Mouse (Mus musculus): Measurements from ENCODE around the gene Acot8. TPM values are rescaled to one million over a fixed set of nuclear protein-coding genes. Genes with fewer than 3 reads are reported as not detected.

Acot8 gene
- polyA plus RNA-seq, 1 experiment, result 29.7 TPM

DNA sequence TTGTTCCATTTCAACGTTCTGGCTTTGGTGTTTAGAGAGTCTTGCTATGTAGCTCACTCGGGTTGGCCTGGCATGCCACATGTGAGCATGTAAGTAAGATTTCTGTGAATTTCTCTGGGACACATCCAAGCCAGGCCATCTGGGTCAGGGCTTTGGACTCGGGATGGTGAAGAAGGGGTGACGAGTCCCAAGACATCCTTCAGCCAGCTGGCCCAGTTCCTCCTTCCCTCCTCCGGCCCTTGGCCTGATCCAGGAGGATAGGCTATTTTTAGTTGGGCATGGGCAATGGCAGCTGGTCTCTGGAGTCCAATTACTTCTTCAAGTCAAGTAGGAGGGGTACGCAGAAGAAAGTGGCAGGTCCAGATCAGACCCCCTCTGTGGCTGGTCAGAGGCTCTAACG, 25.9 kb downstream of the Acot8 start:
- TF ChIP-seq POLR2A (IDR thresholded peaks at IDR 0.05; ENCODE audit: borderline replicate concordance, extremely low read depth, insufficient read depth, insufficient read length, poor library complexity, severe bottlenecking) (no peak), CTCF (IDR thresholded peaks at IDR 0.05; ENCODE audit: borderline replicate concordance, extremely low read depth, insufficient read depth, insufficient read length) (no peak)
- DNase-seq (ENCODE audit: low read depth), result no peak

DNA sequence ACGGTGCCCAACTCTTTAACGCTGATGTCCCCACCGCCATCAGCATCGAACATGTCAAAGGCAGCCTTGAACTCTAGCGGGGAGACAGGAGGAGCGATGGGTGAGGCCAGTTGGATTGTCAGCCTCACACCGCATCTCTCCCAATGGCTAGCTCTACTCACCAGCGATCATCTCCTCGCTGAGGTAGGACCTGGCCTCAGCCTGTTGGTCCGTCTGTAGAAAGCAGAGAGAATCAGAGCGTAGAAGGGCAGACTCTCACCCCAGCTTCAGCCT, 26.7 kb downstream of the Acot8 start:
- DNase-seq (ENCODE audit: low read depth), result no peak
- TF ChIP-seq CTCF (IDR thresholded peaks at IDR 0.05; ENCODE audit: borderline replicate concordance, extremely low read depth, insufficient read depth, insufficient read length) (no peak), POLR2A (IDR thresholded peaks at IDR 0.05; ENCODE audit: borderline replicate concordance, extremely low read depth, insufficient read depth, insufficient read length, poor library complexity, severe bottlenecking) (no peak)

DNA sequence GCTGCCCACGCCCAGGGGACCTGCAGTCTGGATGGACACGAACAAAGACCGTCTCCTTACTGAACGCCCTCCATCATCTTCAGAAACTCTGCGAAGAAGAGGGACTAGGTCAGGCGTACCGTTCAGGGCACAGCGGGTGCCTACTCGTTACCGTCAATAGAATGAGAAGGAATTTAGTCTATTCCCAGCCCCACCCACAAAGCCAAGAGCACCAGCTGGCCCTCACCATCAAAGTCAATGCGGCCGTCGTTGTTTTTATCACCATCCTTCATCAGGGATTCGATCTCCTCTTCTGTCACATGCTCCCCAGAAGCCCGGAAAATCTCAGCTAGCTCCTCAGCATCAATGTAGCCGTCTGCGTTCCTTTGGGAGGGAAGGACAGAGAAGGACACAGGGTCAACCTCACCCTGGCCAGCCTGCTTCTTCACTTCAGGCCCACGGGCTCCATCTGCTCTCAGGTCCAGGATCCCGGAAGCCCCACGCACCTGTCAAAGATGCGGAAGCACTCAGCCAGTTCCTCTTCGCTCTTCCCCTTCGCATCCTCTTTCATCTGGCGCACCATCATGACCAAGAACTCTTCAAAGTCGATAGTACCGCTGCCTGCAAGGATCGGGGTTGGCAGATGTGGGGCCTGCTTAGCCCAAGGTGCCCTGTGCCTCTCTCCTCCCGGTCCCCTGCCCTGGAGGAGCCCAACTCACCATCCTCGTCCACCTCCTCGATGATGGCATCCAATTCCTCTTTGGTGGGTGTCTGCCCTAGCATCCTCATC, 27.3 kb downstream of the Acot8 start:
- DNase-seq (ENCODE audit: low read depth), result no peak
- TF ChIP-seq POLR2A (IDR thresholded peaks at IDR 0.05; ENCODE audit: borderline replicate concordance, extremely low read depth, insufficient read depth, insufficient read length, poor library complexity, severe bottlenecking) (no peak), CTCF (IDR thresholded peaks at IDR 0.05; ENCODE audit: borderline replicate concordance, extremely low read depth, insufficient read depth, insufficient read length) (no peak)

DNA sequence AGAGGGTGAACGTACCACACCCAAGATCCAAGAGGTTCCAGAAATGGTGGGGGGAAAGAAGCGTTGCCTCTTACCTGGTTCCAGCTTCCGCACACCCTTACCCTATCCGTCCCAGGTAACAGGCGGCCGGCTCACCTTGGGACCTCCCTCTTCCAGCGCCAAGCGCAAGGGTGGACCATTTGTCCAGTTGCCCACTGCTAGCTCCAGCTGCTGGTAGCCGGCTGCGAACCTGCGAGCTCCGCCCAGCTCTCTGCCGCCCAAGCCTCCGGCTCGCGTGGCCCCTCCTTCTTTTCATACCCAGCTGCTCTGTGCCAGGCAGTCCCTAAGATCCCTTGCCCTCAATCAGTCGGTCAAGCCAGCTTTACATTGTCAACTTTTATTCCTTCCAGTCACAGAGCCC, 27.9 kb downstream of the Acot8 start:
- no peak for DNase-seq (ENCODE audit: low read depth)
- TF ChIP-seq CTCF (IDR thresholded peaks at IDR 0.05; ENCODE audit: borderline replicate concordance, extremely low read depth, insufficient read depth, insufficient read length) (no peak), POLR2A (IDR thresholded peaks at IDR 0.05; ENCODE audit: borderline replicate concordance, extremely low read depth, insufficient read depth, insufficient read length, poor library complexity, severe bottlenecking) (no peak)

DNA sequence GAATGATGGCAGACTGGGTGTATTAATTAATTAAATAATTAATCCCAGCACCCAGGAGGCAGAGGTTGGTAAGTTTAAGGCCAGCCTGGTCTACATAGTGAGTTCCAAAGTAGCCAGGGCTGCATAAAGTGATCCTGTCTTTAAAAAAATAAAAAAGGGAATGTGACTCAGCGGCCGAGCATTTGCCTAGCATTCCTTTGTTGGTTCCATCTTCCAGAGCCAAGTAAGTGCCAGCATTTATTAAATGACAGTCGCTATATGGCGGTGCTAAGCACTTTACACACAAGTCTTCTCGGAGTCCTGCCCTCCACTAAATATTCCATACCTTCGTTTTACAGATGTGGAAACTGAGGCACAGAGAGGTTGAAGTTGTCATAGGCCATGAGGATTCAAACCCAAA, 28.6 kb downstream of the Acot8 start:
- no peak for DNase-seq (ENCODE audit: low read depth)
- TF ChIP-seq CTCF (IDR thresholded peaks at IDR 0.05; ENCODE audit: borderline replicate concordance, extremely low read depth, insufficient read depth, insufficient read length), result no peak
- no peak for TF ChIP-seq POLR2A (IDR thresholded peaks at IDR 0.05; ENCODE audit: borderline replicate concordance, extremely low read depth, insufficient read depth, insufficient read length, poor library complexity, severe bottlenecking)

DNA sequence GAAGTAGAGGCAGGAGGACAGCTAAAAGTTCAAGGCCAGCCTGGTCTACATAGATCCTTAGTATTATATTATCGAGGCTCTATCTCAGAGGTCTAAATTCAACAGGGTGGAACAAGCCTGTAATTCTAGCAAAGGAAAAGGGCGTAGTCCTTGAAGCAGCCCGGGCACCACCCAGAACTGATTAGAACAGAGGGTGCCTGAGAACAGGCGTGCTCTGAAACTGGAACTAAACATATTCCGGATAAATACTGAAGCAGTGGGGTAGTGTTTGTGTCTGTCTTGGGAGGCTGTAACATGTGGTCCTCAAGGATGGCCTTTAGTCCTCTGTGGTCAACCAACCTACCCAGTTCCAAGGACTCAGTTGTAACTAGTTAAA, 30.7 kb downstream of the Acot8 start:
- DNase-seq (ENCODE audit: low read depth), result no peak
- TF ChIP-seq CTCF (IDR thresholded peaks at IDR 0.05; ENCODE audit: borderline replicate concordance, extremely low read depth, insufficient read depth, insufficient read length) (no peak), POLR2A (IDR thresholded peaks at IDR 0.05; ENCODE audit: borderline replicate concordance, extremely low read depth, insufficient read depth, insufficient read length, poor library complexity, severe bottlenecking) (no peak)

DNA sequence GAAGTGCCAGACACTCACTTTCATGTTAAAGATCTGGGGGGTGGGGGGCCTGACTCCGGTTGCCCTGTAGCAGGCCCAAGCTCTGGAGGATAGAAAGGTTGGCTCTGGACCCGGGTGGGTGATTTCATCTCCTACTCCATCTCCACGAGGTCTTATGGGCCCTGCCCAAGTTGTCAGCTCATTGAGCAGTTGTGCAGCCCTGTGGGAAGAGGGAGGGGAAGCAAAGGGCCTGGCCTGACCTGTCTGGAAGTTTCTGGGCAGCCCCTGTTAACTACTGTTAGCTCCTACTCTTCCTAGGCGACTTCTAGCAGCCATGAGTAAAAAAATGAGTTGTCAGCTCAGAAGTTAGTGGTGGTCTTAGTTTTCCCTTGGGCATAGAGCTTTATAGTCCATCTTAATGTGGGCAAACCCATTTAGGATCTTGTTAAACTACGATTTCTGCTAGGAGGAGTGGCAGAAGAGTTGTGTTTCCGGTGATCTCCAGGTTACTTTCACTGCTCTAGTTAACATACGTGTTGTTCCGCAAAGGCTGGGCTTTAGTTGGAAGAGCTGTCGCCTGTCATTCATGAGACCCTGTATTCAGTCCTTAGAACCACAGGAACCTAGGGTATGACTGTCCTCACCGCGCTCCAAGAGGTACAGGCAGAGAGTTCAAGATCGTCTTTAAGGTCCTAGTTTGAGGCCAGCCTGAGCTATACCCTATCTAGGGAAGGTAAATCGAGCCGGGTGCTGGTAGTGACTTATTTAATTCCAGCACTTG, 31.3 kb downstream of the Acot8 start:
- TF ChIP-seq CTCF (IDR thresholded peaks at IDR 0.05; ENCODE audit: borderline replicate concordance, extremely low read depth, insufficient read depth, insufficient read length), result no peak
- no peak for TF ChIP-seq POLR2A (IDR thresholded peaks at IDR 0.05; ENCODE audit: borderline replicate concordance, extremely low read depth, insufficient read depth, insufficient read length, poor library complexity, severe bottlenecking)
- no peak for DNase-seq (ENCODE audit: low read depth)

DNA sequence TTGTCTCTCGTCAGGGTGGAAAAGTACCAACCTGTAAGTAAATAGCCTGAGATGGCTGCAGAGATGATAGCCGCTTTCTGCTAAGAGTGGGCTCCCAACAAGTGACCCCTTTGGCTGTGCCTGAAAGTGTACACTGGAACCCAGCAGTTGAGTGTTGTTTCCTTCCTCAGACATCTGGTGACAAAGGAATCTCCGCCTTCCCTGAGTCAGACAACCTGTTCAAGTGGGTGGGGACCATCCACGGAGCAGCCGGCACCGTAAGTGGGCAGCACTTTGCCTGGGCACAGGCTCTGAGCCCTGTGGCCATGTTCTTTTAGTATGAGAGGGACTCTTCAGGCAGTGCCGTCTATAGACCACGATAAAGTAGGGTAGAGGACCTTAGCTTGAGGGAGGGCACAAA, 33.6 kb downstream of the Acot8 start:
- no peak for TF ChIP-seq CTCF (IDR thresholded peaks at IDR 0.05; ENCODE audit: borderline replicate concordance, extremely low read depth, insufficient read depth, insufficient read length)
- no peak for TF ChIP-seq POLR2A (IDR thresholded peaks at IDR 0.05; ENCODE audit: borderline replicate concordance, extremely low read depth, insufficient read depth, insufficient read length, poor library complexity, severe bottlenecking)
- DNase-seq (ENCODE audit: low read depth), result no peak

DNA sequence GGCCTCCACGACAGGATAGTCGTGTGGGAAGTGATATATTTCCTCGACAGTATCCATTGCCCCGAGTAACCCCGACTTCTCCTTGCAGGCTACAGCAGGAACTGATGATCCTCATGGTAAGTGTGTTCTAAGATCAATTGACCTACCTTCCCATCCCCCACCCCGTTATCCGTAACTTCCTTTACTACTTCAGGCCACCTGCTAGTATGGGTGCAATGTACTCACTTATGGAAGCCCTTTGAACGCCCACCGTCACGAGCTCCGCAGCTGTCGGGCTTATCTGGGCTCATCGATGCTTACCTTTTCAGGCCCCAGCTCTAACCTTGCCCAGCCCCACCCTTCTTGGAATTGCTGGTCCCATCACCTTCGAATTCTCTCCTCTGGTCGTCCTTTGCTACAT, 34.4 kb downstream of the Acot8 start:
- TF ChIP-seq CTCF (IDR thresholded peaks at IDR 0.05; ENCODE audit: borderline replicate concordance, extremely low read depth, insufficient read depth, insufficient read length) (no peak), POLR2A (IDR thresholded peaks at IDR 0.05; ENCODE audit: borderline replicate concordance, extremely low read depth, insufficient read depth, insufficient read length, poor library complexity, severe bottlenecking) (no peak)
- no peak for DNase-seq (ENCODE audit: low read depth)

DNA sequence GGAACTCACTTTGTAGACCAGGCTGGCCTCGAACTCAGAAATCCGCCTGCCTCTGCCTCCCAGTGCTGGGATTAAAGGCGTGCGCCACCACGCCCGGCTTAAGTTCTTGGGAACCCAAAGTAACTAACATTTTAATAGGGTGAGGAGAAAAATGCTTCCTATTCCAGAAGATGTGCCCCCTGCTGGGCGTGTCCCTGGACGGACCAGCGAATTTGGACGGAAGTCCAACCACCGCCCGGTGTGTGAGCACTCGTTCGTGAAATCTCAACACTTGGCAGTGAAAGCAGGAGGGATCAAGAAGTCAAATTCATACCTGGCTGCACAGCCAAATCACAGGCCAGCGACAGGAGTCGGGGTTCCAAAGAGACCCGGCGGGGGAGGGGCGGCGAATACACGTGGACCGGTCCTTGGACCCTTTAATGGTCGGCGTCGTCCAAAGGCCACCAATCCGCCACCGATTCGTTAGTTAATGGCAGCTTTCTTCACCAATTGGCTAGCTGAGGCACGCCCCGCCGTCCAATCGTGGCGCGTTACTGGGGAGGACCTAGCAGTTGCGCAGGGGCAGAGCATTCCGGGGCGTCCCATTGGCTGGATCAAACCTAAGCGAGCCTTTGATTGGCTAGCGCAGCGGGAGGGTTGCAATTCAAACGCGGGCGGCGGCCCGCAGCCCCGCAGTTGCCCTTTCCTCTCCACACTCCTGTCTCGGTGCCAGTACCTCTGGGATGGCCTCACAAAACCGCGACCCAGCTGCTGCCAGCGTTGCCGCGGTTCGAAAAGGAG, 35.2 kb downstream of the Acot8 start, which contains the start of gene Ube2c:
Ube2c (plus strand) TSS at position 641 of the 780 bp plus-strand sequence.
- peak; percentile 100 for DNase-seq (ENCODE audit: low read depth)

DNA sequence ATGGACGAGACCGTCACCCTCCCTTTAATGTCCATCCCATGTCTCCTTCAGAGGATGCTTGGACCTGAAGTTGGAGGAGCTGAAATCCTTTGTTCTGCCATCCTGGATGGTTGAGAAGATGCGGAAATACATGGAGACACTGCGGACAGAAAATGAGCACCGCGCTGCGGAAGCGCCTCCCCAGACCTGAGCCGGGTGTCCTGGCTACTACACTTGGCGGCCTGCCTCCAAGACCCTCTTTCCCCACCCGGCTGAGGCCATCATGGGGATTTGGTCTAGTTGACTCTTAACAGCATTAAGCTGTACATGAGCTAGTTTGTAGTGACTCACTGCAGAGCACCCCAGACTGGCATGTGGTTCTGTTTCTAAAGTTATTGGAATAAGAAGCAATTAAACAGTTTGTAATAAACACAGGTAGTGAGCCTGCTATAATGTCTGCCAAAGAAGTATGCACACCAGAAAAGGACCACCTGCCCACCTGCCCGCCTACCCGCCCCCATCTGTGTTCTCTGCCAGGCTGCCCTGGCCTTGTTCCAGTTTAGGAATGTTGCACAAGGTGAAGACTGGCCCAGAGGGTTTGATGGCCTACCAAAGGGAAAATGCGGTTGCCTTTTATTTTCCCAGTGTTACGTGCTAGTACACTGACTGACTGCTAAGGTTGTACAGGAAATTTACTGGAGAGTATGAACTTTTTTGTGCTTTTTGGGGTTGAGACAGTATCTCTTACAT, 36.7 kb downstream of the Acot8 start:
- TF ChIP-seq CTCF (IDR thresholded peaks at IDR 0.05; ENCODE audit: borderline replicate concordance, extremely low read depth, insufficient read depth, insufficient read length), result no peak
- no peak for TF ChIP-seq POLR2A (IDR thresholded peaks at IDR 0.05; ENCODE audit: borderline replicate concordance, extremely low read depth, insufficient read depth, insufficient read length, poor library complexity, severe bottlenecking)
- no peak for DNase-seq (ENCODE audit: low read depth)

More for the DNA sequence above, 35.2 kb downstream of the Acot8 start, which contains the start of gene Ube2c:
- TF ChIP-seq POLR2A (IDR thresholded peaks at IDR 0.05; ENCODE audit: borderline replicate concordance, extremely low read depth, insufficient read depth, insufficient read length, poor library complexity, severe bottlenecking), result no peak
- peak; percentile 30; the same call in 1 of the 2 replicates for TF ChIP-seq CTCF (IDR thresholded peaks at IDR 0.05; ENCODE audit: borderline replicate concordance, extremely low read depth, insufficient read depth, insufficient read length)

All from brain, embryonic 14.5 days (tissue).